Mouse (Mus musculus) lung, postnatal 0 days (tissue): ENCODE measurements at regions not wholly inside any gene's neighbourhood (a gene's known extent, or its start where the extent isn't known, plus 50 kb on each side); places are given as distances from the start of the nearest gene placed in this dataset.

ENCODE experiments used
- CTCF ChIP-seq: IDR thresholded peaks from 2 replicates; pipeline ENCODE4 v1.5.1; 2016; ENCODE audit warnings: antibody characterized with exemption, mild to moderate bottlenecking
- EP300 ChIP-seq: IDR thresholded peaks from 2 replicates; pipeline ENCODE4 v1.6.1; 2016; ENCODE audit warnings: antibody characterized with exemption, mild to moderate bottlenecking, control low read depth

DNA sequence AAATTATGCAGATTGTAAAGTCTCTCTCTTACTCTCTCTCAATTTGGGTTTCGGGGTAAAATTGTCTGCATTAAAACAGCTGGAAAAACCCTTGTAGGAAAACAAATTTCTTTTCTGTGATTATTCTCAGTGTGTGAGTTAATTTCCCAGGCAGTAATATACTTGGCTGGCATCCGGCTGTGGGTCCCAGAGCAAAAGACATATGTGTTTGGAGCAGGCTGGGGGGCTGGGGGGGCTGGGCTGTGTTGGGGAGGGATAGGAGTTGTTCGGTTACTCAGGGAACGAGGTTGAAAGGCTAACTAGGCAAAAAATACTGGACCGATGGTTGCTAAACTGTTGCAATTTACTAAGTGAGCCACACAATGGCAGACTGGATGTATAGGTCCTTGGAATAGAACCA lies 175.3 kb upstream of the Rbfox1 start:
- TF ChIP-seq CTCF, result no peak
- no peak for TF ChIP-seq EP300
